Mouse (Mus musculus) erythroblast, adult 5-6 weeks (primary cell): ENCODE results near the gene Rfc5. TPM values are rescaled to one million over a fixed set of nuclear protein-coding genes. Genes with fewer than 3 reads are reported as not detected.
"Not testable (repeated sequence)": the region's sequence is repeated elsewhere in the genome, so short reads cannot be mapped to it uniquely, and the experiment has no call there.

Experiments
- ATAC-seq: replicated peaks from 2 replicates; pipeline ENCODE4 v1.8.0; 2016; ENCODE audit warnings: moderate number of reproducible peaks, mild to moderate bottlenecking, moderate TSS enrichment, inconsistent platforms; ENCODE audit not compliant: poor library complexity, low FRiP score, severe bottlenecking
- total RNA-seq, 2 experiments: library from RNA; stranded (forward) in 1 of 2; stranded (reverse) in 1 of 2; fragments of 150-400 nt in 1 of 2; fragments of 200-764, 138-1000 nt in 1 of 2; gene quantifications; 2 replicates each; pipeline versions ENCODE4 v1.2.3 to v1.2.4; 2015 to 2017; ENCODE audit warnings: low replicate concordance in 2 of 2

The Rfc5 gene
- total RNA-seq (2015; ENCODE audit: low replicate concordance) (10.7 and 21.7 TPM in 2 replicates), total RNA-seq (2017; ENCODE audit: low replicate concordance) (12.1 and 15.8 TPM in 2 replicates)

GRCm38 (mm10) chr5:117388877-117389276 is at the start of gene Rfc5:
Gene Rfc5 (minus strand): TSS chr5:117389047.
- peak; percentile 95 for ATAC-seq

GRCm38 (mm10) chr5:117433501-117433900 is 44.7 kb upstream of the Rfc5 start:
- not testable (repeated sequence) for ATAC-seq

GRCm38 (mm10) chr5:117417442-117417841 is 28.6 kb upstream of the Rfc5 start:
- ATAC-seq = no peak

GRCm38 (mm10) chr5:117415011-117415912 is 26.4 kb upstream of the Rfc5 start:
- no peak for ATAC-seq

- no peak for ATAC-seq
Observed at GRCm38 (mm10) chr5:117414611-117415010, 25.8 kb upstream of the Rfc5 start.

GRCm38 (mm10) chr5:117413507-117414501 is 25.0 kb upstream of the Rfc5 start, which contains the start of gene Ksr2:
Gene Ksr2 (plus strand): TSS chr5:117414000.
- no peak for ATAC-seq

- ATAC-seq = no peak
Observed at GRCm38 (mm10) chr5:117409369-117409768, 20.5 kb upstream of the Rfc5 start.

- no peak for ATAC-seq
Observed at GRCm38 (mm10) chr5:117408216-117408615, 19.4 kb upstream of the Rfc5 start.

GRCm38 (mm10) chr5:117404671-117405070 is 15.8 kb upstream of the Rfc5 start:
- ATAC-seq = not testable (repeated sequence)

GRCm38 (mm10) chr5:117403609-117404008 is 14.8 kb upstream of the Rfc5 start:
- no peak for ATAC-seq

- ATAC-seq = no peak
Observed at GRCm38 (mm10) chr5:117399281-117399680, 10.4 kb upstream of the Rfc5 start.

GRCm38 (mm10) chr5:117398007-117398550 is 9.2 kb upstream of the Rfc5 start:
- ATAC-seq = no peak

GRCm38 (mm10) chr5:117397371-117397770 is 8.5 kb upstream of the Rfc5 start:
- no peak for ATAC-seq

- no peak for ATAC-seq
Observed at GRCm38 (mm10) chr5:117396596-117397014, 7.8 kb upstream of the Rfc5 start.

GRCm38 (mm10) chr5:117395834-117396233 is 7.0 kb upstream of the Rfc5 start:
- ATAC-seq = no peak

GRCm38 (mm10) chr5:117390895-117391294 is 2.0 kb upstream of the Rfc5 start:
- no peak for ATAC-seq

- peak; percentile 77 for ATAC-seq
Observed at GRCm38 (mm10) chr5:117388296-117388751, 523 bp downstream of the Rfc5 start.

- ATAC-seq = no peak
Observed at GRCm38 (mm10) chr5:117383198-117383597, 5.6 kb downstream of the Rfc5 start.

GRCm38 (mm10) chr5:117381785-117382184 is 7.1 kb downstream of the Rfc5 start:
- no peak for ATAC-seq

GRCm38 (mm10) chr5:117380199-117380598 is 8.6 kb downstream of the Rfc5 start:
- no peak for ATAC-seq
